Mouse (Mus musculus): ENCODE data around the gene Olfr198. TPM values are rescaled to one million over a fixed set of nuclear protein-coding genes. Genes with fewer than 3 reads are reported as not detected.
"Not testable (repeated sequence)": the region's sequence is repeated elsewhere in the genome, so short reads cannot be mapped to it uniquely, and the experiment has no call there.

Olfr198 gene
- polyA plus RNA-seq (2015; fragmentation: Nextera tagmentation; extraction: Ambion mirVana) = not detected in 2 replicates

GRCm38 (mm10) chr16:59203433-59203832 lies at the start of gene Olfr198:
TSS of gene Olfr198 (minus strand) at chr16:59203533.
- not testable (repeated sequence) for H3K9me3 ChIP-seq (replicated peaks; ENCODE audit: control insufficient read depth, low read length); H3K27ac ChIP-seq (ENCODE audit: low read length); H3K9ac ChIP-seq (ENCODE audit: low read length); H3K4me2 ChIP-seq (ENCODE audit: low read depth, low read length); H3K27me3 ChIP-seq (ENCODE audit: control insufficient read depth, insufficient read depth, low read length); H3K36me3 ChIP-seq (ENCODE audit: control insufficient read depth, insufficient read depth); ATAC-seq (replicated peaks; ENCODE audit: extremely low read depth, insufficient read depth, low FRiP score); H3K4me1 ChIP-seq (ENCODE audit: control insufficient read depth, insufficient read depth, low read length); H3K4me3 ChIP-seq (ENCODE audit: low read length)
- 64% methylated on average over 1 of the region's 1 CpGs for WGBS

GRCm38 (mm10) chr16:59249684-59250083 lies 46.4 kb upstream of the Olfr198 start:
- Histone ChIP-seq H3K27ac (ENCODE audit: low read length) (no peak overlapping the region), H3K36me3 (ENCODE audit: control insufficient read depth, insufficient read depth) (no peaks in the 10 kb centered on the region), H3K9me3 (replicated peaks; ENCODE audit: control insufficient read depth, low read length) (no peaks in the 10 kb centered on the region; the same call in 1 of the 2 replicates), H3K27me3 (ENCODE audit: control insufficient read depth, insufficient read depth, low read length) (no peaks in the 10 kb centered on the region), H3K9ac (ENCODE audit: low read length) (no peak overlapping the region), H3K4me3 (ENCODE audit: low read length) (no peak overlapping the region), H3K4me1 (ENCODE audit: control insufficient read depth, insufficient read depth, low read length) (no peaks in the 10 kb centered on the region), H3K4me2 (ENCODE audit: low read depth, low read length) (no peak overlapping the region)
- no peak for ATAC-seq (replicated peaks; ENCODE audit: extremely low read depth, insufficient read depth, low FRiP score)
- WGBS = 76% methylated on average over 17 of the region's 17 CpGs

- ATAC-seq (replicated peaks; ENCODE audit: extremely low read depth, insufficient read depth, low FRiP score); H3K9ac ChIP-seq (ENCODE audit: low read length); H3K27ac ChIP-seq (ENCODE audit: low read length); H3K9me3 ChIP-seq (replicated peaks; ENCODE audit: control insufficient read depth, low read length); H3K4me3 ChIP-seq (ENCODE audit: low read length); H3K4me2 ChIP-seq (ENCODE audit: low read depth, low read length); H3K27me3 ChIP-seq (ENCODE audit: control insufficient read depth, insufficient read depth, low read length); H3K4me1 ChIP-seq (ENCODE audit: control insufficient read depth, insufficient read depth, low read length); H3K36me3 ChIP-seq (ENCODE audit: control insufficient read depth, insufficient read depth): not testable (repeated sequence)
- 55% methylated on average over 1 of the region's 1 CpGs for WGBS
These were observed 16.3 kb upstream of the Olfr198 start, which contains the start of gene Olfr199 for GRCm38 (mm10) chr16:59219667-59220066. TSS of gene Olfr199 (minus strand) at chr16:59219767.

DNA sequence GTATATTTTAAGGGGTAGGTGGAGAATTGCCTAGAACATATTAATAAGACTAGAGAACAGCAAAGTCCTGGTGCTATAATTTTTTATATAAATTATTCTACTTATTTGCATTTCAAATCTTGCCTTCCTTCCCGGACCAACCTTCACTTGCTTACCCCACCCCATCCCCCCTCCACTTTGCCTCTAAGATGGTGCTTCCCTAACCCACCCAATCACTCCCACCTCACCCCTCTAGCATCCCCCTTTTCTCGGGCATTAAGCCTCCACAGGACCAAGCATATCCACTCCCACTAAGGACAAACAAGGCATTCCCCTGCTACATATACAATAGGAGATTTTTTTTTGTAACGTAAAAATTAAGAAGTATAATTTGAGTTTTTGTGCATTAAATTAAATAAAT lies 14.5 kb upstream of the Olfr198 start:
- H3K36me3 ChIP-seq (ENCODE audit: control insufficient read depth, insufficient read depth); ATAC-seq (replicated peaks; ENCODE audit: extremely low read depth, insufficient read depth, low FRiP score); H3K9ac ChIP-seq (ENCODE audit: low read length); H3K4me3 ChIP-seq (ENCODE audit: low read length); H3K27ac ChIP-seq (ENCODE audit: low read length); H3K9me3 ChIP-seq (replicated peaks; ENCODE audit: control insufficient read depth, low read length); H3K4me1 ChIP-seq (ENCODE audit: control insufficient read depth, insufficient read depth, low read length); H3K4me2 ChIP-seq (ENCODE audit: low read depth, low read length); H3K27me3 ChIP-seq (ENCODE audit: control insufficient read depth, insufficient read depth, low read length): not testable (repeated sequence)
- 67% methylated on average over 3 of the region's 3 CpGs for WGBS

- Histone ChIP-seq H3K4me1 (ENCODE audit: control insufficient read depth, insufficient read depth, low read length) (no peaks in the 10 kb centered on the region), H3K27ac (ENCODE audit: low read length) (no peak within 1 kb of the TSS), H3K27me3 (ENCODE audit: control insufficient read depth, insufficient read depth, low read length) (no peaks in the 10 kb centered on the region), H3K4me2 (ENCODE audit: low read depth, low read length) (no peak within 1 kb of the TSS), H3K9me3 (replicated peaks; ENCODE audit: control insufficient read depth, low read length) (no peaks in the 10 kb centered on the region), H3K9ac (ENCODE audit: low read length) (no peak within 1 kb of the TSS), H3K4me3 (ENCODE audit: low read length) (no peak within 1 kb of the TSS), H3K36me3 (ENCODE audit: control insufficient read depth, insufficient read depth) (no peaks in the 10 kb centered on the region)
- 64% methylated on average over 3 of the region's 3 CpGs for WGBS
- ATAC-seq (replicated peaks; ENCODE audit: extremely low read depth, insufficient read depth, low FRiP score) = no peak
These were observed 33.0 kb downstream of the Olfr198 start, which contains the start of gene Olfr196 for GRCm38 (mm10) chr16:59170354-59170753. TSS of gene Olfr196 (minus strand) at chr16:59170454.

- Histone ChIP-seq H3K4me1 (ENCODE audit: control insufficient read depth, insufficient read depth, low read length) (no peaks in the 10 kb centered on the region), H3K9ac (ENCODE audit: low read length) (no peak overlapping the region), H3K27ac (ENCODE audit: low read length) (no peak overlapping the region), H3K27me3 (ENCODE audit: control insufficient read depth, insufficient read depth, low read length) (no peaks in the 10 kb centered on the region), H3K4me3 (ENCODE audit: low read length) (no peak overlapping the region), H3K36me3 (ENCODE audit: control insufficient read depth, insufficient read depth) (no peaks in the 10 kb centered on the region), H3K4me2 (ENCODE audit: low read depth, low read length) (no peak overlapping the region), H3K9me3 (replicated peaks; ENCODE audit: control insufficient read depth, low read length) (no peaks in the 10 kb centered on the region)
- WGBS = 77% methylated on average over 2 of the region's 2 CpGs
- no peak for ATAC-seq (replicated peaks; ENCODE audit: extremely low read depth, insufficient read depth, low FRiP score)
These were observed 51.3 kb downstream of the Olfr198 start for GRCm38 (mm10) chr16:59151996-59152395.

Other genes with a start within 250 kb of the Olfr198 start
- gene Olfr183, start 208.2 kb downstream of the Olfr198 start, polyA plus RNA-seq (2015; fragmentation: Nextera tagmentation; extraction: Ambion mirVana) = not detected in 2 replicates
- not detected in 2 replicates for gene Olfr186, start 173.2 kb downstream of the Olfr198 start, polyA plus RNA-seq (2015; fragmentation: Nextera tagmentation; extraction: Ambion mirVana)
- not detected in 2 replicates for gene Olfr187, start 163.8 kb downstream of the Olfr198 start, polyA plus RNA-seq (2015; fragmentation: Nextera tagmentation; extraction: Ambion mirVana)
- not detected in 2 replicates for gene Olfr190, start 125.5 kb downstream of the Olfr198 start, polyA plus RNA-seq (2015; fragmentation: Nextera tagmentation; extraction: Ambion mirVana)
- not detected in 2 replicates for gene Olfr191, start 113.7 kb downstream of the Olfr198 start, polyA plus RNA-seq (2015; fragmentation: Nextera tagmentation; extraction: Ambion mirVana)
- not detected in 2 replicates for gene Olfr193, start 91.7 kb downstream of the Olfr198 start, polyA plus RNA-seq (2015; fragmentation: Nextera tagmentation; extraction: Ambion mirVana)
- not detected in 2 replicates for gene Olfr194, start 82.5 kb downstream of the Olfr198 start, polyA plus RNA-seq (2015; fragmentation: Nextera tagmentation; extraction: Ambion mirVana)
- gene Olfr195, start 56.5 kb downstream of the Olfr198 start, polyA plus RNA-seq (2015; fragmentation: Nextera tagmentation; extraction: Ambion mirVana) = not detected in 2 replicates
- not detected in 2 replicates for gene Olfr196, start 33.1 kb downstream of the Olfr198 start, polyA plus RNA-seq (2015; fragmentation: Nextera tagmentation; extraction: Ambion mirVana)
- not detected in 2 replicates for gene Olfr199, start 16.2 kb upstream of the Olfr198 start, polyA plus RNA-seq (2015; fragmentation: Nextera tagmentation; extraction: Ambion mirVana)
- not detected in 2 replicates for gene Olfr201, start 69.1 kb upstream of the Olfr198 start, polyA plus RNA-seq (2015; fragmentation: Nextera tagmentation; extraction: Ambion mirVana)
- gene Olfr202, start 83.3 kb upstream of the Olfr198 start, polyA plus RNA-seq (2015; fragmentation: Nextera tagmentation; extraction: Ambion mirVana) = not detected in 2 replicates
- gene Olfr203, start 95.3 kb upstream of the Olfr198 start, polyA plus RNA-seq (2015; fragmentation: Nextera tagmentation; extraction: Ambion mirVana) = not detected in 2 replicates
- not detected in 2 replicates for gene Olfr204, start 114.7 kb upstream of the Olfr198 start, polyA plus RNA-seq (2015; fragmentation: Nextera tagmentation; extraction: Ambion mirVana)
- gene Olfr205, start 127.6 kb upstream of the Olfr198 start, polyA plus RNA-seq (2015; fragmentation: Nextera tagmentation; extraction: Ambion mirVana) = not detected in 2 replicates
- gene Olfr206, start 145.7 kb upstream of the Olfr198 start, polyA plus RNA-seq (2015; fragmentation: Nextera tagmentation; extraction: Ambion mirVana) = not detected in 2 replicates
- not detected in 2 replicates for gene Olfr209, start 160.5 kb upstream of the Olfr198 start, polyA plus RNA-seq (2015; fragmentation: Nextera tagmentation; extraction: Ambion mirVana)
- gene Gabrr3, start 203.8 kb upstream of the Olfr198 start, polyA plus RNA-seq (2015; fragmentation: Nextera tagmentation; extraction: Ambion mirVana) = not detected in 2 replicates

Data from heart, embryonic 16.5 days (tissue).